Mouse (Mus musculus): ENCODE data around the gene Bend6. TPM values are rescaled to one million over a fixed set of nuclear protein-coding genes. Genes with fewer than 3 reads are reported as not detected.

Bend6 gene
- polyA plus RNA-seq (2012; rRNA removed), result 0.16 TPM in 2 replicates

- no peaks in the 10 kb centered on the region for H3K4me1 ChIP-seq (ENCODE audit: control insufficient read depth, insufficient read depth, low read length)
- no peak within 1 kb of the TSS for H3K27ac ChIP-seq (ENCODE audit: insufficient read depth, low read depth, low read length)
- H3K4me3 ChIP-seq (ENCODE audit: insufficient read depth, low read depth, low read length), result peak within 1 kb of the TSS; percentile 56
- no peaks in the 10 kb centered on the region for H3K36me3 ChIP-seq (ENCODE audit: control insufficient read depth, insufficient read depth, low read length)
- H3K27me3 ChIP-seq (replicated peaks; ENCODE audit: control insufficient read depth, insufficient read depth, low read length), result peaks cover 4% of the 10 kb centered on the region
- peak; percentile 24 for DNase-seq
- no peak for TF ChIP-seq POLR2A (IDR thresholded peaks at IDR 0.05; ENCODE audit: low read depth, low read length)
- TF ChIP-seq CTCF (conservative IDR thresholded peaks at IDR 0.05; ENCODE audit: insufficient read depth, insufficient read length, low read depth, low read length), result no peak
- 2% methylated on average over 108 of the region's 110 CpGs for WGBS
Observed at GRCm38 (mm10) chr1:33907421-33908190, at the start of gene Bend6. TSS of gene Bend6 (minus strand) at chr1:33907816.

- DNase-seq, result no peak
- no peak for TF ChIP-seq CTCF (conservative IDR thresholded peaks at IDR 0.05; ENCODE audit: insufficient read depth, insufficient read length, low read depth, low read length)
- no peak for TF ChIP-seq POLR2A (IDR thresholded peaks at IDR 0.05; ENCODE audit: low read depth, low read length)
- Histone ChIP-seq H3K4me3 (ENCODE audit: insufficient read depth, low read depth, low read length) (no peak overlapping the region), H3K27me3 (replicated peaks; ENCODE audit: control insufficient read depth, insufficient read depth, low read length) (no peaks in the 10 kb centered on the region; the same call in 1 of the 2 replicates), H3K36me3 (ENCODE audit: control insufficient read depth, insufficient read depth, low read length) (no peaks in the 10 kb centered on the region), H3K4me1 (ENCODE audit: control insufficient read depth, insufficient read depth, low read length) (no peaks in the 10 kb centered on the region), H3K27ac (ENCODE audit: insufficient read depth, low read depth, low read length) (no peak overlapping the region)
- 96% methylated on average over 6 of the region's 6 CpGs for WGBS
Observed at GRCm38 (mm10) chr1:33955626-33956025, 48.0 kb upstream of the Bend6 start.

GRCm38 (mm10) chr1:33948511-33948910 is 40.9 kb upstream of the Bend6 start:
- TF ChIP-seq CTCF (conservative IDR thresholded peaks at IDR 0.05; ENCODE audit: insufficient read depth, insufficient read length, low read depth, low read length) (no peak), POLR2A (IDR thresholded peaks at IDR 0.05; ENCODE audit: low read depth, low read length) (no peak)
- H3K27ac ChIP-seq (ENCODE audit: insufficient read depth, low read depth, low read length), result no peak overlapping the region
- 89% methylated on average over 5 of the region's 5 CpGs for WGBS
- no peaks in the 10 kb centered on the region for H3K36me3 ChIP-seq (ENCODE audit: control insufficient read depth, insufficient read depth, low read length)
- H3K4me3 ChIP-seq (ENCODE audit: insufficient read depth, low read depth, low read length), result no peak overlapping the region
- H3K4me1 ChIP-seq (ENCODE audit: control insufficient read depth, insufficient read depth, low read length), result no peaks in the 10 kb centered on the region
- H3K27me3 ChIP-seq (replicated peaks; ENCODE audit: control insufficient read depth, insufficient read depth, low read length), result no peaks in the 10 kb centered on the region
- no peak for DNase-seq

GRCm38 (mm10) chr1:33947838-33948237 is 40.2 kb upstream of the Bend6 start:
- DNase-seq, result no peak
- no peak for TF ChIP-seq CTCF (conservative IDR thresholded peaks at IDR 0.05; ENCODE audit: insufficient read depth, insufficient read length, low read depth, low read length)
- 91% methylated on average over 6 of the region's 6 CpGs for WGBS

GRCm38 (mm10) chr1:33946601-33947395 is 39.2 kb upstream of the Bend6 start:
- no peak overlapping the region for H3K27ac ChIP-seq (ENCODE audit: insufficient read depth, low read depth, low read length)
- H3K36me3 ChIP-seq (ENCODE audit: control insufficient read depth, insufficient read depth, low read length), result no peaks in the 10 kb centered on the region
- no peaks in the 10 kb centered on the region for H3K27me3 ChIP-seq (replicated peaks; ENCODE audit: control insufficient read depth, insufficient read depth, low read length)
- no peak for TF ChIP-seq CTCF (conservative IDR thresholded peaks at IDR 0.05; ENCODE audit: insufficient read depth, insufficient read length, low read depth, low read length)
- no peak for TF ChIP-seq POLR2A (IDR thresholded peaks at IDR 0.05; ENCODE audit: low read depth, low read length)
- DNase-seq, result no peak
- no peaks in the 10 kb centered on the region for H3K4me1 ChIP-seq (ENCODE audit: control insufficient read depth, insufficient read depth, low read length)
- no peak overlapping the region for H3K4me3 ChIP-seq (ENCODE audit: insufficient read depth, low read depth, low read length)
- 72% methylated on average over 12 of the region's 12 CpGs for WGBS

More at GRCm38 (mm10) chr1:33947838-33948237, 40.2 kb upstream of the Bend6 start:
- Histone ChIP-seq H3K36me3 (ENCODE audit: control insufficient read depth, insufficient read depth, low read length) (no peaks in the 10 kb centered on the region), H3K4me1 (ENCODE audit: control insufficient read depth, insufficient read depth, low read length) (no peaks in the 10 kb centered on the region), H3K4me3 (ENCODE audit: insufficient read depth, low read depth, low read length) (no peak overlapping the region), H3K27me3 (replicated peaks; ENCODE audit: control insufficient read depth, insufficient read depth, low read length) (no peaks in the 10 kb centered on the region), H3K27ac (ENCODE audit: insufficient read depth, low read depth, low read length) (no peak overlapping the region)

- no peaks in the 10 kb centered on the region for H3K36me3 ChIP-seq (ENCODE audit: control insufficient read depth, insufficient read depth, low read length)
- WGBS, result 93% methylated on average over 6 of the region's 6 CpGs
- no peaks in the 10 kb centered on the region for H3K27me3 ChIP-seq (replicated peaks; ENCODE audit: control insufficient read depth, insufficient read depth, low read length)
- no peaks in the 10 kb centered on the region for H3K4me1 ChIP-seq (ENCODE audit: control insufficient read depth, insufficient read depth, low read length)
- no peak for DNase-seq
- H3K27ac ChIP-seq (ENCODE audit: insufficient read depth, low read depth, low read length), result no peak overlapping the region
- H3K4me3 ChIP-seq (ENCODE audit: insufficient read depth, low read depth, low read length), result no peak overlapping the region
- TF ChIP-seq POLR2A (IDR thresholded peaks at IDR 0.05; ENCODE audit: low read depth, low read length) (no peak), CTCF (conservative IDR thresholded peaks at IDR 0.05; ENCODE audit: insufficient read depth, insufficient read length, low read depth, low read length) (no peak)
Observed at GRCm38 (mm10) chr1:33945756-33946155, 38.1 kb upstream of the Bend6 start.

Measured in kidney, adult 2 months (tissue).